Mouse (Mus musculus) midbrain, embryonic 10.5 days (tissue): Measurements from ENCODE around the gene Pde4d. TPM values are rescaled to one million over a fixed set of nuclear protein-coding genes. Genes with fewer than 3 reads are reported as not detected.

Experiments used
- DNase-seq: peaks from one replicate; pipeline ENCODE4 v3.0.0-alpha.2; 2017; ENCODE audit warnings: low spot score
- H3K27ac ChIP-seq: fragments of 300-500 bp; sonication (generic); replicated peaks from 2 replicates; pipeline ENCODE4 v1.5.1; 2016; ENCODE audit warnings: mild to moderate bottlenecking
- H3K27me3 ChIP-seq: fragments of 300-500 bp; sonication (generic); 2 replicates; pipeline ENCODE4 v1.6.1; 2016; ENCODE audit warnings: low read depth, mild to moderate bottlenecking; ENCODE audit not compliant: poor library complexity, severe bottlenecking
- H3K36me3 ChIP-seq: fragments of 300-500 bp; sonication (generic); 2 replicates; pipeline ENCODE4 v1.6.1; 2016; ENCODE audit warnings: mild to moderate bottlenecking, moderate library complexity
- H3K4me1 ChIP-seq: fragments of 300-500 bp; sonication (generic); 2 replicates; pipeline ENCODE4 v1.6.1; 2016
- H3K4me3 ChIP-seq: fragments of 300-500 bp; sonication (generic); 2 replicates; pipeline ENCODE4 v1.5.1; 2016; ENCODE audit warnings: mild to moderate bottlenecking, moderate library complexity
- H3K9me3 ChIP-seq: fragments of 300-500 bp; sonication (generic); replicated peaks from 2 replicates; pipeline ENCODE4 v1.6.1; 2016; ENCODE audit warnings: mild to moderate bottlenecking
- WGBS: fragments of 180-500 bp; shearing (Covaris S2); methylation state at CpG from one replicate; pipeline ENCODE4 v1.1.7; 2016; 5-methylcytosine and 5-hydroxymethylcytosine counted together
- polyA plus RNA-seq: library from polyadenylated mRNA; unstranded; fragments of >200 nt; fragmentation: Nextera tagmentation; extraction: Ambion mirVana; gene quantifications from 2 replicates; pipeline ENCODE4 v1.2.1, GENCODE M21; 2016

Gene Pde4d
- polyA plus RNA-seq, 1 experiment from 2014 or later, result 10.8 TPM

- no peaks in the 10 kb centered on the region for H3K4me1 ChIP-seq
- H3K4me3 ChIP-seq, result no peak overlapping the region
- H3K27me3 ChIP-seq, result no peaks in the 10 kb centered on the region
- H3K9me3 ChIP-seq, result no peaks in the 10 kb centered on the region
- H3K36me3 ChIP-seq, result no peaks in the 10 kb centered on the region
- H3K27ac ChIP-seq, result no peak overlapping the region
- 82% methylated on average over 11 of the region's 11 CpGs for WGBS
- DNase-seq, result no peak
Observed at GRCm38 (mm10) chr13:108448348-108448931, 1.3 kb upstream of the Pde4d start.

DNA sequence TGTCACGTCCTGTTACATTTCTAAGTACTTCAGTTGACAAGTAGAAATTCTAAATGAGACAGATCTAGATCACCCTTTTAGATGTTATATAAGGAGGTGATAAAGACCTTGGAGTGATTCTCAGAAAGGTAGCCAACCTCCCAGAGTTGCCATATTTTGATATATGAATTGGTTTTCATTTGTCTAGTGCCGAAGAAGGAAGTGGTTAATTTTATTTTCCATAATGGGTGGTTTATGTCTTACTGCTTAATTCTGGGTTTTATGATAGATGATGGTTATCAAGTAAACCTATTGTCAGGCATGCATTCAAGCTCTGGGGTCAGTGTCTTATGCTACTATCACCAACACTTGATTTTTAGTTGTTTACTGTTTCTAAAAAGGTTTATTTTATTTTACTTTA, 1.4 kb downstream of the Pde4d start:
- no peak overlapping the region for H3K4me3 ChIP-seq
- H3K27me3 ChIP-seq, result no peaks in the 10 kb centered on the region
- no peaks in the 10 kb centered on the region for H3K36me3 ChIP-seq
- H3K9me3 ChIP-seq, result no peaks in the 10 kb centered on the region
- 85% methylated on average over 2 of the region's 2 CpGs for WGBS
- H3K27ac ChIP-seq, result no peak overlapping the region
- H3K4me1 ChIP-seq, result no peaks in the 10 kb centered on the region
- no peak for DNase-seq

DNA sequence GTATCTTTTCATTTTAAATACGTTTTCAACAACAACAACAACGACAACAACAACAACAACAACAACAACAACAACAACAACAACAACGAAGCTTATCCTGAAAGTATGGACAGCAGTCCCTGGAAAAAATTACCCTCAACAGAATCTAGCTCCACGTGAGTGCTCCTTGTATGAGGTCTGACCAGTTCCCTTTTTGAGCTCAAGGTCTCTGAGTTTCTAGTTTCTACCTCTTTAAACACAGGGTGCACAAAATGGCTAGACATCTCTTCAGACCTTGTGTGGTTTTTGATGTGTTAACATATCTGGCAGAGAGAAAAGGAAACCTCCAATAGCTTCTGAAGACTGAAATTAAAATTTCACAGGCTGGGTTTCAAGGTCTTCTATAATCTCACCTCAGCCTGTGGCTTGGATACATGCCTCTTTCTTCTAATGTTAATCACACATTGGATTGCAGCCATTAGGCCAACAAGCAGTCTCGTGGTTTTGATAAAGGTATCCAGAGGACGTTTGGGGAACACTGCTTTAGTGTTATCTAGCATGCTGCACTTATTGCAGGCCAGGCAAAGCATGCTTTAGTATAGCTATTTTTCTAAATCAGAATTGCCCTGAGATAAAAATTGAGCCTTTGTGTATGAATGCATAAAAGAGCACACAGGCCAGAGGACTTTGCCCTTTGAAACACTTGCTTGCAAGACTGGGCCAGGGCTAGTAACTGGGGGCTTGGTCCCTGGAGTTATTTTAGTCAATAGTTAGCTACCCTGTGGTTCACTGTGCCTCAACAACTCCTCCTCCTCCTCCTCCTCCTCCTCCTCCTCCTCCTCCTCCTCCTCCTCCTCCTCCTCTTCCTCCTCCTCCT, 3.5 kb downstream of the Pde4d start:
- Histone ChIP-seq H3K36me3 (no peaks in the 10 kb centered on the region), H3K4me3 (no peak overlapping the region), H3K27ac (no peak overlapping the region), H3K9me3 (no peaks in the 10 kb centered on the region), H3K4me1 (no peaks in the 10 kb centered on the region), H3K27me3 (no peaks in the 10 kb centered on the region)
- 82% methylated on average over 6 of the region's 6 CpGs for WGBS
- DNase-seq, result no peak

GRCm38 (mm10) chr13:108462518-108462917, 12.8 kb downstream of the Pde4d start:
- no peaks in the 10 kb centered on the region for H3K27me3 ChIP-seq
- H3K4me1 ChIP-seq, result no peaks in the 10 kb centered on the region
- H3K9me3 ChIP-seq, result 0 out of 2 replicates have a peak, but pooled peaks cover 3% of the 10 kb centered on the region
- no peak for DNase-seq
- WGBS, result 92% methylated on average over 5 of the region's 5 CpGs
- no peak overlapping the region for H3K27ac ChIP-seq
- no peak overlapping the region for H3K4me3 ChIP-seq
- no peaks in the 10 kb centered on the region for H3K36me3 ChIP-seq

GRCm38 (mm10) chr13:108465755-108466154, 16.0 kb downstream of the Pde4d start:
- Histone ChIP-seq H3K4me3 (no peak overlapping the region), H3K27ac (no peak overlapping the region), H3K36me3 (no peaks in the 10 kb centered on the region), H3K27me3 (no peaks in the 10 kb centered on the region), H3K9me3 (no peaks in the 10 kb centered on the region), H3K4me1 (no peaks in the 10 kb centered on the region)
- DNase-seq, result no peak

DNA sequence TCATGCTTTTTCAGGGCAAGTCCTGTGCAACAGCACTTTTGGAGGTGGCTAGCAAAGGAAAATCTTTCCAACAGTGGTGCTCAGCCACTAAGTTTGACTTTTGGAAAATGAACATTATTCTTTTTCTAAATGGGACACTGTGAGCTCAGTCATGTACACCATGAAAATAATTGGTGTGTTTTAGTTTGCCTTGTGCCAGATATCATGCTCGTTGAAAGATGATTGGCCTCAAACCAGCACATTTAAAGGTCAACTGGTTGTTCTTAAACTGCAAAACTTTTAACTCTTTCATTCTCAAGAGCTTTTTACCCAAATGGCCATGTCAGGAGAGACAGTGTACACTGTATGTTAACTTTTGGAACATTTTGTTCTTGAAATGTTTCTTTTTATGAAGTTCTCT, 17.3 kb downstream of the Pde4d start:
- no peaks in the 10 kb centered on the region for H3K27me3 ChIP-seq
- no peak overlapping the region for H3K4me3 ChIP-seq
- 77% methylated on average over 1 of the region's 1 CpGs for WGBS
- H3K4me1 ChIP-seq, result no peaks in the 10 kb centered on the region
- DNase-seq, result no peak
- H3K36me3 ChIP-seq, result no peaks in the 10 kb centered on the region
- H3K9me3 ChIP-seq, result no peaks in the 10 kb centered on the region
- no peak overlapping the region for H3K27ac ChIP-seq

- 89% methylated on average over 3 of the region's 3 CpGs for WGBS
- no peaks in the 10 kb centered on the region for H3K36me3 ChIP-seq
- no peak overlapping the region for H3K4me3 ChIP-seq
- no peaks in the 10 kb centered on the region for H3K27me3 ChIP-seq
- no peaks in the 10 kb centered on the region for H3K4me1 ChIP-seq
- no peak overlapping the region for H3K27ac ChIP-seq
- no peaks in the 10 kb centered on the region for H3K9me3 ChIP-seq
- no peak for DNase-seq
Observed at GRCm38 (mm10) chr13:108480451-108480850, 30.7 kb downstream of the Pde4d start.

DNA sequence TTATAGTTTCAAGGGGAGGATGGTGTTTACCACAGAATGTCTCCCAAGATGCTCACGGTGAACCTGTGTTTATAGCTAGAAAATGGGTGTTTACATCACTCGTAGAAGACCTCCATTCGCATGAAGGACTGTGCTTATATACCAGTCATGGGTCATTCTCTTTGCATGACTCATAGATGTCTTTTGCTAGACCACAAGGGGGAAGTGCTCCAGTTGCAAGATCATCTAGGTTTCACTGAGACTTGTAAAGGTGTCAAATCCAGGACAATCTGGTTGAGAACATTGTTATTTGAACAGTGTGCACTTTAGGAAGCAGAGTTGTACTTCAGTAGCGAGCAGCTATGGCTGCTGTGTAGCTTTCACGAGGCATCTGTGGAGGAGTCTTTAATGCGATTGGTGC, 35.3 kb downstream of the Pde4d start:
- Histone ChIP-seq H3K4me3 (no peak overlapping the region), H3K4me1 (no peaks in the 10 kb centered on the region), H3K36me3 (no peaks in the 10 kb centered on the region), H3K9me3 (no peaks in the 10 kb centered on the region), H3K27ac (no peak overlapping the region), H3K27me3 (no peaks in the 10 kb centered on the region)
- DNase-seq, result no peak
- 87% methylated on average over 6 of the region's 6 CpGs for WGBS

DNA sequence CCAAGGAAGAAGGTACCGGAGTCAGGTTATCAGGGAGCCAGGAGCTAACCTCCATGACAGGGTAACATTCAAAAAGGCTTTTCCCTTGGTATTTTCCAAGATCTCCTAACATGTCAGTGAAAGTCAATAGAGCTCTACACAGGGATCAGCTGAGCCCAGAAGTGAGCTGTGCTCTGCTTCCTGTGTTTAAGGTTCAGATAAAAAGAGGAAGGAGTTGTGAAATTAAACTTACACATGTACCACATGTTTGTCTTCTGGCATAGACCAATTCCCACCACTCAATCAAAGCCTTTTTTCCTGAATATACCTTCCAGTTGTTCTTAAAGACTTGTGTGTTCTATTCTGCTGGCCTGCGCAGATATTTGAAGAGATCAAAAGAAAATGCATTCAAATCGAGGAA, 37.3 kb downstream of the Pde4d start:
- Histone ChIP-seq H3K36me3 (no peaks in the 10 kb centered on the region), H3K4me1 (no peaks in the 10 kb centered on the region), H3K9me3 (no peaks in the 10 kb centered on the region), H3K27ac (no peak overlapping the region), H3K4me3 (no peak overlapping the region), H3K27me3 (no peaks in the 10 kb centered on the region)
- DNase-seq, result no peak
- 88% methylated on average over 3 of the region's 3 CpGs for WGBS

GRCm38 (mm10) chr13:108489825-108490224, 40.1 kb downstream of the Pde4d start:
- no peak for DNase-seq
- Histone ChIP-seq H3K36me3 (no peaks in the 10 kb centered on the region), H3K27ac (no peak overlapping the region), H3K9me3 (no peaks in the 10 kb centered on the region), H3K4me3 (no peak overlapping the region), H3K27me3 (no peaks in the 10 kb centered on the region), H3K4me1 (no peaks in the 10 kb centered on the region)

- WGBS, result 83% methylated on average over 2 of the region's 2 CpGs
- Histone ChIP-seq H3K4me3 (no peak overlapping the region), H3K4me1 (no peaks in the 10 kb centered on the region), H3K27me3 (no peaks in the 10 kb centered on the region), H3K9me3 (no peaks in the 10 kb centered on the region), H3K36me3 (no peaks in the 10 kb centered on the region), H3K27ac (no peak overlapping the region)
- DNase-seq, result no peak
Observed at GRCm38 (mm10) chr13:108490872-108491271, 41.1 kb downstream of the Pde4d start.

- no peak overlapping the region for H3K27ac ChIP-seq
- no peaks in the 10 kb centered on the region for H3K4me1 ChIP-seq
- no peak for DNase-seq
- no peak overlapping the region for H3K4me3 ChIP-seq
- no peaks in the 10 kb centered on the region for H3K9me3 ChIP-seq
- H3K27me3 ChIP-seq, result no peaks in the 10 kb centered on the region
- H3K36me3 ChIP-seq, result no peaks in the 10 kb centered on the region
Observed at GRCm38 (mm10) chr13:108492886-108493285, 43.1 kb downstream of the Pde4d start.

DNA sequence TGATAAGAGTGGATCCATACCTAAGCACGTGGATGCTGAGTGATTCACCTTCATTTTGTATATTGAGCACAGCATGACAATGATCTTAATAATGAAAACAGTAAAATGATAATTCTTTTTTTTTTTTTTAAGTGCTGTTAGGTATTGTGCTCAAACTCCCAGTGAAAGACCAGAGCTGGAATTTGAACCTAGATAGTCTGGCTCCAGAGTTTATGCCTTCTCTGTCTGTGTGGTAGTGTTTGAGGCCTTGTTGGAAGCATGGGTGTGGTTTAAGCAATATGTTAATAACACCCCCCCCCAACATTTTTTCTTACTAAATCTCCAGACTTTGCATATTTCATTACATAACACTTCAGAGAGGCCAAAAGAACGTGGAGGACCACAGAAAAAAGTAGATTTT, 44.6 kb downstream of the Pde4d start:
- no peak for DNase-seq
- H3K27me3 ChIP-seq, result no peaks in the 10 kb centered on the region
- no peaks in the 10 kb centered on the region for H3K4me1 ChIP-seq
- no peaks in the 10 kb centered on the region for H3K9me3 ChIP-seq
- H3K36me3 ChIP-seq, result no peaks in the 10 kb centered on the region
- H3K4me3 ChIP-seq, result no peak overlapping the region
- 69% methylated on average over 2 of the region's 2 CpGs for WGBS
- no peak overlapping the region for H3K27ac ChIP-seq
